Mouse (Mus musculus): ENCODE data around the gene Ern2. TPM values are rescaled to one million over a fixed set of nuclear protein-coding genes. Genes with fewer than 3 reads are reported as not detected.

Ern2 gene
- polyA plus RNA-seq, 1 experiment from 2014 or later, result 0.19 TPM

GRCm38 (mm10) chr7:122206121-122206520 is 20.1 kb upstream of the Ern2 start:
- WGBS, result 83% methylated on average over 2 of the region's 2 CpGs
- Histone ChIP-seq H3K4me3 (ENCODE audit: low read depth, low read length) (no peak overlapping the region), H3K9ac (ENCODE audit: low read depth, low read length) (no peak overlapping the region), H3K4me2 (replicated peaks; ENCODE audit: low read depth, low read length) (no peak overlapping the region), H3K9me3 (ENCODE audit: control insufficient read depth, low read length) (no peaks in the 10 kb centered on the region), H3K36me3 (ENCODE audit: control insufficient read depth, insufficient read depth, low read length) (no peaks in the 10 kb centered on the region), H3K4me1 (replicated peaks; ENCODE audit: control insufficient read depth, insufficient read depth, low read length) (no peaks in the 10 kb centered on the region), H3K27ac (ENCODE audit: low read depth, low read length) (no peak overlapping the region), H3K27me3 (ENCODE audit: control insufficient read depth, insufficient read depth, low read length) (no peaks in the 10 kb centered on the region)
- DNase-seq (ENCODE audit: low spot score) (no peak), ATAC-seq (ENCODE audit: low FRiP score) (no peak)

DNA sequence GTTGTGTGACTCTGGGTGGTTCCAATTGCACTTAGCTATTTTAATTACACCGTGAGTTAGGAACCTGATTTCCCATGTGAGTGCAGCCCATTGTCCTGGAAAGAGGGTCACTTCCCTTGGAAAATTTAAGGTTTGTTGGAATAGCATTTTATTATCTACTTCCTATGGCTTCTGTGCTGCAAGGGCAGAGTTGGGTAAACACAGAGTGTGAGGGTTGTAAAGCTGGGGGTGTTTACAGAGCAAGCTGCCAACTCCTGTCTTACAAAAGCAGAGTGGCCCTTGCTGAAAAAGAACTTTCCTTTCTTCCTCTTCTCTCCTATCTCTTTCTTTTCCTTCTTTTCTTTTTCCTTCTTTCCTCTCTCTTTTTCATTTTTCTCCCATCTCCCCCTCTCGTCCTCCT is 17.9 kb upstream of the Ern2 start:
- Histone ChIP-seq H3K4me2 (replicated peaks; ENCODE audit: low read depth, low read length) (no peak overlapping the region), H3K36me3 (ENCODE audit: control insufficient read depth, insufficient read depth, low read length) (no peaks in the 10 kb centered on the region), H3K9me3 (ENCODE audit: control insufficient read depth, low read length) (no peaks in the 10 kb centered on the region), H3K27ac (ENCODE audit: low read depth, low read length) (no peak overlapping the region), H3K4me3 (ENCODE audit: low read depth, low read length) (no peak overlapping the region), H3K27me3 (ENCODE audit: control insufficient read depth, insufficient read depth, low read length) (no peaks in the 10 kb centered on the region), H3K9ac (ENCODE audit: low read depth, low read length) (no peak overlapping the region), H3K4me1 (replicated peaks; ENCODE audit: control insufficient read depth, insufficient read depth, low read length) (no peaks in the 10 kb centered on the region)
- DNase-seq (ENCODE audit: low spot score) (no peak), ATAC-seq (ENCODE audit: low FRiP score) (no peak)
- WGBS, result 65% methylated on average over 2 of the region's 2 CpGs

- ATAC-seq (ENCODE audit: low FRiP score), result no peak
- WGBS, result 38% methylated on average over 5 of the region's 5 CpGs
These were observed 13.3 kb upstream of the Ern2 start for GRCm38 (mm10) chr7:122199296-122199695.

GRCm38 (mm10) chr7:122197306-122197705 is 11.3 kb upstream of the Ern2 start:
- H3K4me2 ChIP-seq (replicated peaks; ENCODE audit: low read depth, low read length), result no peak overlapping the region
- no peaks in the 10 kb centered on the region for H3K36me3 ChIP-seq (ENCODE audit: control insufficient read depth, insufficient read depth, low read length)
- DNase-seq (ENCODE audit: low spot score), result peak; percentile 67
- no peak for ATAC-seq (ENCODE audit: low FRiP score)
- WGBS, result 44% methylated on average over 4 of the region's 4 CpGs
- H3K4me1 ChIP-seq (replicated peaks; ENCODE audit: control insufficient read depth, insufficient read depth, low read length), result no peaks in the 10 kb centered on the region
- no peaks in the 10 kb centered on the region for H3K27me3 ChIP-seq (ENCODE audit: control insufficient read depth, insufficient read depth, low read length)
- no peak overlapping the region for H3K4me3 ChIP-seq (ENCODE audit: low read depth, low read length)
- H3K9ac ChIP-seq (ENCODE audit: low read depth, low read length), result no peak overlapping the region
- H3K9me3 ChIP-seq (ENCODE audit: control insufficient read depth, low read length), result no peaks in the 10 kb centered on the region
- no peak overlapping the region for H3K27ac ChIP-seq (ENCODE audit: low read depth, low read length)

More at GRCm38 (mm10) chr7:122199296-122199695, 13.3 kb upstream of the Ern2 start:
- H3K4me2 ChIP-seq (replicated peaks; ENCODE audit: low read depth, low read length), result no peak overlapping the region
- no peaks in the 10 kb centered on the region for H3K27me3 ChIP-seq (ENCODE audit: control insufficient read depth, insufficient read depth, low read length)
- no peak overlapping the region for H3K4me3 ChIP-seq (ENCODE audit: low read depth, low read length)
- no peaks in the 10 kb centered on the region for H3K9me3 ChIP-seq (ENCODE audit: control insufficient read depth, low read length)
- H3K4me1 ChIP-seq (replicated peaks; ENCODE audit: control insufficient read depth, insufficient read depth, low read length), result no peaks in the 10 kb centered on the region
- no peaks in the 10 kb centered on the region for H3K36me3 ChIP-seq (ENCODE audit: control insufficient read depth, insufficient read depth, low read length)
- H3K9ac ChIP-seq (ENCODE audit: low read depth, low read length), result no peak overlapping the region
- H3K27ac ChIP-seq (ENCODE audit: low read depth, low read length), result no peak overlapping the region
- DNase-seq (ENCODE audit: low spot score), result peak; percentile 64

DNA sequence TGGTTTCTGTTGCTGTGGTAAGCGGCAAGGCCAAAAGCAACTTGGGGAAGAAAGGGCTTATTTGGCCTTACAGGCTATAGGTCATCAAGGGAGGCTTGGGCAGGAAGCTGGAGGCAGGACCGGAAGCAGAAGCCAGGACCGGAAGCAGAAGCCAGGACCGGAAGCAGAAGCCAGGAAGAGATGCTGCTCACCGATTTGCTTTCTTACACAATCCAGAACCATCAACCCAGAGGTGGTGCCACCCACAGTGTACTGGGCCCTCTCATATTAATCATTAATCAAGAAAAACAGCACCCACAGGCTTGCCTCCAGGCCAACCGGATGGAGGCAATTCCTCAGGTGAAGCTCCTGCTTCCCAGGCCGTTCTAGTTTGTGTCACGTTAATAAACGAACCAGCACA is 10.8 kb upstream of the Ern2 start:
- no peaks in the 10 kb centered on the region for H3K27me3 ChIP-seq (ENCODE audit: control insufficient read depth, insufficient read depth, low read length)
- no peaks in the 10 kb centered on the region for H3K36me3 ChIP-seq (ENCODE audit: control insufficient read depth, insufficient read depth, low read length)
- no peak overlapping the region for H3K4me2 ChIP-seq (replicated peaks; ENCODE audit: low read depth, low read length)
- no peak overlapping the region for H3K9ac ChIP-seq (ENCODE audit: low read depth, low read length)
- WGBS, result 86% methylated on average over 9 of the region's 9 CpGs
- H3K27ac ChIP-seq (ENCODE audit: low read depth, low read length), result no peak overlapping the region
- H3K9me3 ChIP-seq (ENCODE audit: control insufficient read depth, low read length), result no peaks in the 10 kb centered on the region
- H3K4me1 ChIP-seq (replicated peaks; ENCODE audit: control insufficient read depth, insufficient read depth, low read length), result no peaks in the 10 kb centered on the region
- no peak for ATAC-seq (ENCODE audit: low FRiP score)
- H3K4me3 ChIP-seq (ENCODE audit: low read depth, low read length), result no peak overlapping the region
- no peak for DNase-seq (ENCODE audit: low spot score)

DNA sequence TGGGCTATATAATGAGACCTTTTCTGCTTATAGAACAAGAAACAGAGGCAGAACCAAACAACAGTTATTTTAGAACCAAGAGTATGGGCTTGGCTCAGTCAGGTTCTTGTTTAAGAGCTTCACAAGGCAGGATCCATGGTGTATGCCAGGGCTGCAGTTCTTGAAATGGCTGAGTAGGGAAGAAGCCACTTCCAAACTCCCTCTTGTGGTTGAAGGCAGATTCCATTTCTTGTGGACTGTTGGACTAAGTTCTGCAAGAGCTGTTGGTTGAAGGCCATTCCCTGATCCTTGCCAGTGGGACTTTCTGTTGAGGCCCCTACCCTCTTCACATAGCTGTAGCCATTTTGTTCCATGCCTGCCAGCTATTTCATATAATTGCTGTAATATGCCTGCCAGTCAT is 7.9 kb upstream of the Ern2 start:
- Histone ChIP-seq H3K4me2 (replicated peaks; ENCODE audit: low read depth, low read length) (no peak overlapping the region), H3K4me1 (replicated peaks; ENCODE audit: control insufficient read depth, insufficient read depth, low read length) (no peaks in the 10 kb centered on the region), H3K9ac (ENCODE audit: low read depth, low read length) (no peak overlapping the region), H3K4me3 (ENCODE audit: low read depth, low read length) (no peak overlapping the region), H3K36me3 (ENCODE audit: control insufficient read depth, insufficient read depth, low read length) (no peaks in the 10 kb centered on the region), H3K27me3 (ENCODE audit: control insufficient read depth, insufficient read depth, low read length) (no peaks in the 10 kb centered on the region), H3K9me3 (ENCODE audit: control insufficient read depth, low read length) (no peaks in the 10 kb centered on the region), H3K27ac (ENCODE audit: low read depth, low read length) (no peak overlapping the region)
- no peak for ATAC-seq (ENCODE audit: low FRiP score)
- no peak for DNase-seq (ENCODE audit: low spot score)

DNA sequence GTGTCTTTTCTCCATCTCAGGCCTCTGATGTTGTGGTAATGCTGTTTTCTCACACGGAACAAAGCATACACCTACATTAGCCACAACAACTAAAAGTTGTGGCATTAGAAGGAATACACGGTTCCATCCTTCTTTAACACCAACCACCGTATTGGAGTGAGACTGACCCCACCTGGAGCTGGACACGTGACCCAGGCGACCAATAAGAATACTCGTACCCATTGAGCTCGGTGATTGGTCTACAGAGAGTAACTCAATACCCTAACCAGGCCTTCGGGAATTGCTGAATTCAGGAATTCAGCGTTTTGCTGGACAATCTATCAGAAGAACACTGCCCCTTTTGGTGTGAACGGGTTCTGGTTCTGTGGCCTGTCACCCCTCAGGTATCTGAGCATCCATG is 5.1 kb upstream of the Ern2 start:
- Histone ChIP-seq H3K4me3 (ENCODE audit: low read depth, low read length) (no peak overlapping the region), H3K36me3 (ENCODE audit: control insufficient read depth, insufficient read depth, low read length) (no peaks in the 10 kb centered on the region), H3K4me2 (replicated peaks; ENCODE audit: low read depth, low read length) (no peak overlapping the region), H3K27ac (ENCODE audit: low read depth, low read length) (no peak overlapping the region), H3K4me1 (replicated peaks; ENCODE audit: control insufficient read depth, insufficient read depth, low read length) (no peaks in the 10 kb centered on the region), H3K9ac (ENCODE audit: low read depth, low read length) (no peak overlapping the region), H3K27me3 (ENCODE audit: control insufficient read depth, insufficient read depth, low read length) (no peaks in the 10 kb centered on the region), H3K9me3 (ENCODE audit: control insufficient read depth, low read length) (no peaks in the 10 kb centered on the region)
- 62% methylated on average over 10 of the region's 10 CpGs for WGBS
- DNase-seq (ENCODE audit: low spot score), result no peak
- ATAC-seq (ENCODE audit: low FRiP score), result no peak

DNA sequence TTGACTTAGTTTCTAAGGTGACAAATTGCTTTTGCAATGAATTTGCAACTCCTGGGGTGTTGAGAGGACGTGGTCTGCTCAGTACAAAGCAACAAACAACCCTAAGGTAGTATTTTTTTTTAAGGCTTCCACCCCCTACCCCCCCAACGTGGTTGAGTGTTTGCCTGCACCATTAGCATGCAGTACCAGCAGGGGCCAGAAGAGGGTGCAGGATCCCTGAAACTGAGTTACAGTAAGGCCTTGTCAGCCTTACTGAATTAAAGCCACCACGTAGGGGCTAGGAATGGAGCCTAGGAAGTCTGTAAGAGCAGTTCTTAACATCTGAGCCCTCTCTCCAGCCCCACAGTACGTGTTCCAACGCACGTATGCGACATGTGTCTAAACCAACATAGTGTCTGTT is 3.5 kb upstream of the Ern2 start:
- DNase-seq (ENCODE audit: low spot score), result peak; percentile 79
- Histone ChIP-seq H3K27ac (ENCODE audit: low read depth, low read length) (no peak overlapping the region), H3K4me3 (ENCODE audit: low read depth, low read length) (no peak overlapping the region), H3K9me3 (ENCODE audit: control insufficient read depth, low read length) (no peaks in the 10 kb centered on the region), H3K4me1 (replicated peaks; ENCODE audit: control insufficient read depth, insufficient read depth, low read length) (no peaks in the 10 kb centered on the region), H3K36me3 (ENCODE audit: control insufficient read depth, insufficient read depth, low read length) (no peaks in the 10 kb centered on the region), H3K9ac (ENCODE audit: low read depth, low read length) (no peak overlapping the region), H3K4me2 (replicated peaks; ENCODE audit: low read depth, low read length) (no peak overlapping the region), H3K27me3 (ENCODE audit: control insufficient read depth, insufficient read depth, low read length) (no peaks in the 10 kb centered on the region)
- 27% methylated on average over 7 of the region's 7 CpGs for WGBS
- no peak for ATAC-seq (ENCODE audit: low FRiP score)

DNA sequence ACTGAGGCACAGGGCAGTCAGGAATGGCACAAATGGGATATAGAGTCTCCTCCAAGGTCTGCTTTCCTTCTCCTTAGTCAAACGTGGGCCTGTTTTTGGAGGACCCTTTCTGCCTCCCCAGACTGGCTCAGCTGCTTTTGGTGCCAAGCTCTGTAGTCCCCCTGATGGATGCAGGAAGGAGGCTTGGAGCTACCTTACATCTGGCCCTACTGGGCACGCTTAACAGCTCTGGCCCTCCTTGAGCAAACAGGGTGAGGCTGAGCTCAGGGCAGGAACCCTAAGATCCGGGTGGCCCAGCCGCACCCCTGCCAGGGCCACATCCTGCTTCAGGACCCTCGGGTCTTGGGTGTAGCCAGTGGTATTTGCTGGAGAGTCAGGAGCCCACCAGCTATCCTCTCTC is 1.4 kb downstream of the Ern2 start:
- Histone ChIP-seq H3K4me3 (ENCODE audit: low read depth, low read length) (no peak overlapping the region), H3K36me3 (ENCODE audit: control insufficient read depth, insufficient read depth, low read length) (no peaks in the 10 kb centered on the region), H3K27ac (ENCODE audit: low read depth, low read length) (no peak overlapping the region), H3K9me3 (ENCODE audit: control insufficient read depth, low read length) (no peaks in the 10 kb centered on the region), H3K4me2 (replicated peaks; ENCODE audit: low read depth, low read length) (no peak overlapping the region), H3K4me1 (replicated peaks; ENCODE audit: control insufficient read depth, insufficient read depth, low read length) (no peaks in the 10 kb centered on the region), H3K27me3 (ENCODE audit: control insufficient read depth, insufficient read depth, low read length) (no peaks in the 10 kb centered on the region), H3K9ac (ENCODE audit: low read depth, low read length) (no peak overlapping the region)
- no peak for ATAC-seq (ENCODE audit: low FRiP score)
- WGBS, result 65% methylated on average over 5 of the region's 5 CpGs
- no peak for DNase-seq (ENCODE audit: low spot score)

Data from hindbrain, embryonic 11.5 days (tissue).